Mouse (Mus musculus) megakaryocyte, embryonic 14.5 days (primary cell): Measurements from ENCODE around the gene Sectm1a. TPM values are rescaled to one million over a fixed set of nuclear protein-coding genes. Genes with fewer than 3 reads are reported as not detected.
A peak's percentile ranks its signal among the peaks of the same experiment; 100 is the strongest.

Experiments used
- H3K27me3 ChIP-seq: replicated peaks from 2 replicates; pipeline ENCODE3; 2012; ENCODE audit warnings: inconsistent platforms
- H3K36me3 ChIP-seq: replicated peaks from 2 replicates; pipeline ENCODE3; 2012; ENCODE audit warnings: low read length, inconsistent platforms, mixed read lengths
- H3K4me1 ChIP-seq: 2 replicates; pipeline ENCODE4 v1.6.1; 2012; ENCODE audit warnings: inconsistent platforms
- H3K4me3 ChIP-seq: replicated peaks from 2 replicates; pipeline ENCODE3; 2012; ENCODE audit warnings: moderate library complexity, mild to moderate bottlenecking, inconsistent platforms
- H3K9me3 ChIP-seq: 2 replicates; pipeline ENCODE4 v1.6.1; 2012; ENCODE audit warnings: inconsistent platforms
- FLI1 ChIP-seq: IDR thresholded peaks from 2 replicates; pipeline ENCODE4 v1.6.1; 2012; ENCODE audit warnings: low read length, inconsistent platforms, mixed read lengths
- GATA1 ChIP-seq: IDR thresholded peaks from 3 replicates; pipeline ENCODE4 v1.6.1; 2012; ENCODE audit warnings: mixed read lengths, low read length, inconsistent platforms, borderline replicate concordance
- polyA plus RNA-seq: library from polyadenylated mRNA; stranded (reverse); fragments of >175 nt; gene quantifications from 2 replicates; pipeline ENCODE4 v1.2.3, GENCODE M21; 2012; ENCODE audit warnings: low replicate concordance; ENCODE audit not compliant: insufficient read depth

Gene Sectm1a
- not detected in 2 replicates for polyA plus RNA-seq

DNA sequence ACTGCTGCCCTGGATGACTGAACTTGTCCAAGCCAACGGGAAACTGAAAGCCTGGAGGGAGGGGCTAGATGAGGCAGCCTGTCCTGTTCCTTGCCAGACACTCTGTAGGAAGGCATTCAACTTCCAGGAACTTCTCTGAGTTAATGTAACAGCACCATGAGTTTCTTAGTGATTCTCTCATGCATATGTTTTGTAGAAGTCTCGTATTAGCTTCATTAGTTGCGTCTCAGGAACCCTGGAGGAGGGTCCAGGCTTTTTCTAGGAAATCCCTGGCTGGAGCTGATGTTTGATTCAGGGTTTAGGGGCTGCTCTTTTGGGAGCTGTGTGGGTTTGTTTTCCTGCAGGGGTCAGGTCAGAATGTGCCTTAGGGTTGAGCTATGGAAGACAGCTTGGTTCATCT lies at the start of gene Sectm1a:
Sectm1a (minus strand) TSS at position 101 of the 400 bp plus-strand sequence.
- H3K4me3 ChIP-seq: peak within 1 kb of the TSS; percentile 34
- H3K27me3 ChIP-seq: peaks cover 25% of the 10 kb centered on the region
- no peak for TF ChIP-seq FLI1
- no peak for TF ChIP-seq GATA1
- H3K9me3 ChIP-seq: no peaks in the 10 kb centered on the region
- peaks cover 52% of the 10 kb centered on the region for H3K4me1 ChIP-seq
- no peaks in the 10 kb centered on the region for H3K36me3 ChIP-seq

DNA sequence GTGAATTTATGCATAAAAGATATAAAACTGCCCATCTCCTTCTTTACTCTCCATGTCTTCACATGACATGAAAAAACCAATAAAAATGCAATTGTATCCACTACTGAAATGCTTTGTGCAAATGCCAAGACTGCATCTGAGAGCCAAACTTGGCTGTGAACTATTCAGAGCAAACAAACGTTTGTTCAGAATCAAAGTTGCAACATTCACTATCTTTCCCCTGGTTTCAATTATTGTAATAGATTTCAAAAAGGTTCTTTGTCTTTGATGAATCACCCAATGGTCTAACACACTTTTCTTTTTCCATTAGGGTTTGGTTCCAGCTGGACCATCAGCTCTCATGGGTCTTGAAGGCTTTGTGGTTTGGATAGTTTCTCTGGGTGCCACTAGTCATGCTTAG lies 48.6 kb upstream of the Sectm1a start:
- Histone ChIP-seq H3K27me3 (peaks cover 32% of the 10 kb centered on the region), H3K4me3 (no peak overlapping the region), H3K4me1 (peaks cover 11% of the 10 kb centered on the region), H3K9me3 (no peaks in the 10 kb centered on the region), H3K36me3 (no peaks in the 10 kb centered on the region)
- TF ChIP-seq FLI1 (no peak), GATA1 (no peak)

DNA sequence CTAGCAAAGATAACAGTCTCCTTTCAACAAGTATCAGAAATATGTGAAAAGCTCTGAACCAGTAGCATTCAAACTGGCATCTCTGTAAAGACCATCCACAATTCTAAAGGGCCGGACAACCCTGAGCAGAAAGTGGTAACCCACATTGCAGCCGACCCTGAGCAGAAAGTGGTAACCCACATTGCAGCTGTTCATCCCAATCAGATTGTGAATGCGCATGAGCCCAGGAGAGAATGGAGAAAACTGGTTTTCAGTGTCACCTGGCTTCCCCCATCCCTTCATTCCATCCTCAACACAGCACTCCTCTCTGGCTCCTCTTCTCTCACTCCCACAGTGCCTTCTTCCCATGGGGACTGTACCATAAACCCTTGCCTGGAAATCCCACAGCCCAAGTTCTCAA lies 46.4 kb upstream of the Sectm1a start:
- H3K4me3 ChIP-seq: no peak overlapping the region
- TF ChIP-seq FLI1: no peak
- TF ChIP-seq GATA1: no peak
- no peaks in the 10 kb centered on the region for H3K9me3 ChIP-seq
- no peaks in the 10 kb centered on the region for H3K36me3 ChIP-seq
- peaks cover 22% of the 10 kb centered on the region for H3K27me3 ChIP-seq
- peaks cover 27% of the 10 kb centered on the region for H3K4me1 ChIP-seq

DNA sequence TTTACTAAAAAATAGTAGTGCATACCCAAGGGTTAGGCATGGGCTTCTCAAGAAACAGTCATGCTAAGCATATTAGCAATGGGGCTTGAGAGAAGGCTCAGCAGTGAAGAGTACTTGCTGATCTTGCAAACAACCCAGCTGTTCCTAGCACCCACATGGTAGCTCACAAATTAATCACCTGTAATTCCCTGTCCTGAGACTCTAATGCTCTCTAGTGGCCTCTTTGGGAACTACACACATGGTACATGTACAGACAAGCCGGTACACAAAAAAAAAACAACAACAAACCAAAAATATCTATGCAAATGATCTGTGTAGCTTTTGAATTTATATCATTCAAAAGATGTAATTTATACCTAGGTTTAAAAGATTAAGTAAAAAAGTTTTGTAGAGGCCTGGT lies 45.4 kb upstream of the Sectm1a start:
- Histone ChIP-seq H3K9me3 (no peaks in the 10 kb centered on the region), H3K4me1 (peaks cover 37% of the 10 kb centered on the region), H3K36me3 (no peaks in the 10 kb centered on the region), H3K4me3 (no peak overlapping the region), H3K27me3 (peaks cover 20% of the 10 kb centered on the region)
- no peak for TF ChIP-seq FLI1
- no peak for TF ChIP-seq GATA1

DNA sequence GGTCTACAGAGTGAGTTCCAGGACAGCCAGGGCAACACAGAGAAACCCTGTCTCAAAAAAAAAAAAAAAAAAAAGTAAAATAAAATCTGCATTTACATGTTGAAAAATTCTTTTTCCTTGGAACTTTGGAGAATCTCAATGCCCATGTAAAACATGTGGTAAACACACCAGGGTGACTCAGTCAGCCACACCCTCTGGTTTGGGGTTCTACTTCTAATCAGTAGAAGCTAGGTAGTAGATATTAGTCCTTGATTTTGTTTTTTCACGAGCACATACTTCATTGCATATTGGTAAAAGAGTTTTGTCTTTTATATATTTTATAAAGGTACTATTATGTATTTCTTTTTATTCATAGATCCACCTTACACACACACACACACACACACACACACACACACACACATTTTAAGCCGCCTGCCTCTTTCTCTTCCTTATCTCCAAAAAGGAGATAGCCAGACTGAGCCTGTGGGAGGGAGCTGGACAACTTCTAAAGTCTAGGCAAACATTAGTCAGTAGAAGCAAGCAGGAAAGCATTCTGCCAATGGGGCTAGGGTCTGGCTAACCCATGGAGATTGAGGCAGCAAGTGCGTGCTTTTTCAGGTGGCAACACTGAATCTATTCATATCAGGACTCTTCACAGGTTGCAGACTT lies 44.6 kb upstream of the Sectm1a start:
- Histone ChIP-seq H3K4me1 (peaks cover 45% of the 10 kb centered on the region), H3K36me3 (no peaks in the 10 kb centered on the region), H3K9me3 (no peaks in the 10 kb centered on the region), H3K4me3 (no peak overlapping the region), H3K27me3 (peaks cover 17% of the 10 kb centered on the region)
- TF ChIP-seq FLI1 (no peak), GATA1 (no peak)

DNA sequence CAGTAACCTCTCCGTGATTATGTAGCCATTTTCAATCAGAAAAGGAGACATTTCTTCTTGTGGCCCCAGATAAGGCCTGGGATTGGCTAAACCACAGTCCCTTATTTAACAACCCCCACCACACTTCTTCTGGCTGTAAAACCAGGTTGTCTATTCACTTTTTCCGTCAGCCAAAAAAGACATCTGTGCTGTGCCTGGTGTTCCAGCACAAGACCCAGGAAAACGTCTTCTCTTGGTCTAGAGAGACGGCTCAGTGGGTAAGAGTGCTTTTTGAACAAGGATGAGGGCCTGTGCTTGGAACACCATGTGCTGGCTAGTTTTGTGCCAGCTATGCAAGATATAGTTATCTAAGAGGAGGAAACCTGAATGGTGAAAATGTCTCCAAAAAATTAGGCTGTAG lies 42.4 kb upstream of the Sectm1a start:
- no peak overlapping the region for H3K4me3 ChIP-seq
- peaks cover 46% of the 10 kb centered on the region for H3K4me1 ChIP-seq
- H3K27me3 ChIP-seq: peaks cover 7% of the 10 kb centered on the region
- TF ChIP-seq FLI1 (no peak), GATA1 (no peak)
- H3K36me3 ChIP-seq: no peaks in the 10 kb centered on the region
- no peaks in the 10 kb centered on the region for H3K9me3 ChIP-seq

DNA sequence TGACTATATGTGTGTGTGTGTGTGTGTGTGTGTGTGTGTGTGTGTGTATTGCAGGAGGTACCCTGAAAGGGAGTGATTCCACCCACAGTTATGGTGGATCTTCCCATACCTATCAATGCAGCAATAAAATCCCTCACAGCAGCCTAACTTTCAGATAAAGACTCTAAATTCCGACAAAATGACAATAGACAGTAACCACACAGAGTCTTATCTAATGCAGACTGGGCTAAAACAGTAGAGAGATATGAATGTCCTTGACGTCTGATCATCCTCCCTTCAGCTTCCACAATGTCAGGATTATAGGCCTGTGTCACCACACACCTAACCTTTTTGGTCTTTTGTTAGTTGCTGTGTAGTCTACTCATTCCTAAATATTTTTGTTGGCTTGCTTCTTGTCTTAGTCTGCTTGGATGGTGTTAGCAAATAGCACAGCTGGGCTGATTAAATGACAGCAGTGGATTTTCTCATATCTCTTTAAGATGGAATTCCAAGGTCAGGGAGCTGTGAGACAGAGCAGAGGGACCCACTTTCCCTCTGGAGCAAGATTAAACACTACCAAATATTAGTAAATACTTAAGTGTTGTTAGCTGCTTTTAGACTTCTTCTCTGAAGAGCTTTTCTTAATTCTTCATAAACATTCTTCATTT lies 41.1 kb upstream of the Sectm1a start:
- no peaks in the 10 kb centered on the region for H3K9me3 ChIP-seq

DNA sequence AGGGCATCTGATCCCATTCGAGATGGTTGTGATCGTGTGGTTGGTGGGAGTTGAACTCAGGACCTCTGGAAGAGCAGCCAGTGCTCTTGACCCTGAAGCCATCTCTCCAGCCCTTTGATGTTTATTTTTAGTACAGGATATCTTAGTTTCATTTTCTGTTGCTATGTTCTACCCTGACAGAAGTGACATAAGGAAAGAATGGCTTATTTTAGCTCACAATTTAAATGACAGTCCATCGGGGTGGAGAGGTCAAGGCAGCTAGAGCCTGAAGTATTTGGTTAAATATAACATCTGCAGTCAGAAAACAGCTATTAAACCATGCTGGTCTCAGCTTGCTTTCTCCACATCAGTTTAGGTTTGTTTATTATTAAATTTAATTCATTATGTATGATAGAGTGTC lies 40.1 kb upstream of the Sectm1a start:
- Histone ChIP-seq H3K27me3 (peaks cover 8% of the 10 kb centered on the region), H3K4me3 (no peak overlapping the region), H3K36me3 (no peaks in the 10 kb centered on the region), H3K9me3 (no peaks in the 10 kb centered on the region), H3K4me1 (peaks cover 54% of the 10 kb centered on the region)
- TF ChIP-seq FLI1 (no peak), GATA1 (no peak)

More for the DNA sequence above, 41.1 kb upstream of the Sectm1a start:
- Histone ChIP-seq H3K4me3 (no peak overlapping the region), H3K36me3 (no peaks in the 10 kb centered on the region), H3K4me1 (peaks cover 55% of the 10 kb centered on the region), H3K27me3 (peaks cover 2% of the 10 kb centered on the region)
- no peak for TF ChIP-seq GATA1
- no peak for TF ChIP-seq FLI1

DNA sequence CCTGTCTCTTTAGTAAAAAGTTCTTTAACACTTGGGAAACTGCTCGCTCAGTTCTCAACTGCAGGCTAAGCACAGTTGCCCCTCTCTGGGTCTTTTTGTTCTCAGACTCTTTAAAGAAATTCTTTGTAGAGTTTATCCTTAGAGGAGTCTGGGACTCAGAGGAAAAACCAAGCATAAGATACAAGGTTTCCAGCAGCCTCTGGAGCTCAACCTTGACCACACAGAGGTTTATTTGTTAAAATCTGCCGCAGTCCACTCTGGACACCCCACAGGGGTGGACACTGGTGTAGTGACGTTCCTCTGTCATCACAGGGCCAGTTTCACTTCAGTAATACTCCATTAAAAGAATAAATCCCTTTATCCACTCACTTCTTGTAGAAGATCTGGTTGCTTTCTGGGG lies 37.6 kb upstream of the Sectm1a start, which contains the start of gene Tex19.2:
Tex19.2 (minus strand) TSS at position 101 of the 400 bp plus-strand sequence.
- TF ChIP-seq GATA1 (no peak), FLI1 (no peak)
- H3K36me3 ChIP-seq: no peaks in the 10 kb centered on the region
- peaks cover 55% of the 10 kb centered on the region for H3K4me1 ChIP-seq
- no peaks in the 10 kb centered on the region for H3K9me3 ChIP-seq
- H3K4me3 ChIP-seq: no peak within 1 kb of the TSS
- peaks cover 7% of the 10 kb centered on the region for H3K27me3 ChIP-seq

DNA sequence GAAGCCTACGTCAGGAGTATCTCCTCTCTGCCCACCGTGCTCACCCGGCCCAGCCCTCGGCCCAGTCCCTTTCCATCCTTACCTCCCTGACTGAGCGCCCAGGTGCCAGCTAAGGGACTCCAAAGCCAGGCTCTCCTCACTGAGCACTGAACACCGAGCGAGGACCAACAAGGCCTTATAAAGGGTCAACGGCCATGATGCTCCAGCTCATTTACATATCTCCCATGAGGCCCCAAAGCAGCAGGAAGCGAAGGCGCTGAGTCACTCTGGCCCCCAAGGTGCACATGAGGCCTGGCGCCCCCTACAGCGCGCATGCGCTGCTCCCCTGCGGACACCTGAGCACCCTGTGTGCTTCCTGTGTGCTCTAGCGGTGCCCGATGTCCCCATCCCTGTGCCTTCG lies 37.1 kb upstream of the Sectm1a start:
- Histone ChIP-seq H3K4me1 (peaks cover 51% of the 10 kb centered on the region), H3K36me3 (no peaks in the 10 kb centered on the region), H3K9me3 (no peaks in the 10 kb centered on the region), H3K4me3 (no peak overlapping the region), H3K27me3 (peaks cover 7% of the 10 kb centered on the region)
- TF ChIP-seq GATA1 (no peak), FLI1 (no peak)
